Mouse (Mus musculus) limb, embryonic 13.5 days (tissue): ENCODE measurements around the gene Qser1. TPM values are rescaled to one million over a fixed set of nuclear protein-coding genes. Genes with fewer than 3 reads are reported as not detected.

Experiments
- ATAC-seq: fragments of 200-750 bp; cut with Nextera tagmentation; 2 replicates; pipeline ENCODE4 v1.8.0; 2017; ENCODE audit warnings: low read depth, moderate number of reproducible peaks, moderate TSS enrichment; ENCODE audit not compliant: low FRiP score
- H3K27ac ChIP-seq: fragments of 300-500 bp; sonication (generic); 2 replicates; pipeline ENCODE4 v1.5.1; 2015; ENCODE audit warnings: inconsistent platforms, mild to moderate bottlenecking, moderate library complexity
- H3K27me3 ChIP-seq: fragments of 300-500 bp; sonication (generic); 2 replicates; pipeline ENCODE4 v1.6.1; 2015; ENCODE audit warnings: mild to moderate bottlenecking, inconsistent platforms
- H3K36me3 ChIP-seq: fragments of 300-500 bp; sonication (generic); 2 replicates; pipeline ENCODE4 v1.6.1; 2015; ENCODE audit warnings: inconsistent platforms, mild to moderate bottlenecking, moderate library complexity
- H3K4me1 ChIP-seq: fragments of 300-500 bp; sonication (generic); 2 replicates; pipeline ENCODE4 v1.6.1; 2015; ENCODE audit warnings: inconsistent platforms
- H3K4me2 ChIP-seq: fragments of 300-500 bp; sonication (generic); replicated peaks from 2 replicates; pipeline ENCODE4 v1.6.1; 2015; ENCODE audit warnings: inconsistent platforms, mild to moderate bottlenecking, moderate library complexity
- H3K4me3 ChIP-seq: fragments of 300-500 bp; sonication (generic); 2 replicates; pipeline ENCODE4 v1.5.1; 2015; ENCODE audit warnings: moderate library complexity, mild to moderate bottlenecking, inconsistent platforms
- H3K9ac ChIP-seq: fragments of 300-500 bp; sonication (generic); 2 replicates; pipeline ENCODE4 v1.6.1; 2015; ENCODE audit warnings: mild to moderate bottlenecking, inconsistent platforms
- H3K9me3 ChIP-seq: fragments of 300-500 bp; sonication (generic); 2 replicates; pipeline ENCODE4 v1.6.1; 2016; ENCODE audit warnings: inconsistent platforms
- WGBS: fragments of 180-500 bp; shearing (Covaris S2); methylation state at CpG from one replicate; pipeline ENCODE4 v1.1.7; 2015; 5-methylcytosine and 5-hydroxymethylcytosine counted together
- polyA plus RNA-seq: library from polyadenylated mRNA; unstranded; fragments of >200 nt; fragmentation: Nextera tagmentation; extraction: Ambion mirVana; gene quantifications from 2 replicates; pipeline ENCODE4 v1.2.1, GENCODE M21; 2015

The Qser1 gene
- polyA plus RNA-seq, 1 experiment from 2014 or later: 12.0 TPM

GRCm38 (mm10) chr2:104743160-104743559 is 73.4 kb downstream of the Qser1 start:
- Histone ChIP-seq H3K4me3 (peak overlapping the region; percentile 77), H3K36me3 (no peaks in the 10 kb centered on the region), H3K4me1 (peaks cover 21% of the 10 kb centered on the region), H3K27ac (no peak overlapping the region), H3K9me3 (no peaks in the 10 kb centered on the region), H3K27me3 (peaks cover 33% of the 10 kb centered on the region), H3K9ac (peak overlapping the region; percentile 85; the same call in 1 of the 2 replicates), H3K4me2 (peak overlapping the region; percentile 87)
- ATAC-seq: no peak
- WGBS: 13% methylated on average over 7 of the region's 7 CpGs

GRCm38 (mm10) chr2:104742741-104743064 is 73.9 kb downstream of the Qser1 start, which contains the start of gene Depdc7:
Gene Depdc7 (minus strand): TSS chr2:104742878.
- peaks cover 21% of the 10 kb centered on the region for H3K4me1 ChIP-seq
- H3K4me2 ChIP-seq: peak within 1 kb of the TSS; percentile 87
- no peak within 1 kb of the TSS for H3K27ac ChIP-seq
- H3K27me3 ChIP-seq: peaks cover 33% of the 10 kb centered on the region
- 0% methylated on average over 31 of the region's 31 CpGs for WGBS
- no peaks in the 10 kb centered on the region for H3K36me3 ChIP-seq
- peak within 1 kb of the TSS; percentile 77 for H3K4me3 ChIP-seq
- H3K9ac ChIP-seq: peak within 1 kb of the TSS; percentile 85
- ATAC-seq: peak; percentile 91
- no peaks in the 10 kb centered on the region for H3K9me3 ChIP-seq

GRCm38 (mm10) chr2:104741896-104742740 is 74.4 kb downstream of the Qser1 start:
- Histone ChIP-seq H3K9me3 (no peaks in the 10 kb centered on the region), H3K36me3 (no peaks in the 10 kb centered on the region), H3K27me3 (peaks cover 33% of the 10 kb centered on the region), H3K4me3 (peak overlapping the region; percentile 77), H3K4me2 (peak overlapping the region; percentile 87), H3K4me1 (peaks cover 21% of the 10 kb centered on the region), H3K27ac (no peak overlapping the region), H3K9ac (peak overlapping the region; percentile 85)
- peak; percentile 35 for ATAC-seq
- 5% methylated on average over 44 of the region's 46 CpGs for WGBS

GRCm38 (mm10) chr2:104741015-104741758 is 75.4 kb downstream of the Qser1 start:
- Histone ChIP-seq H3K9ac (no peak overlapping the region), H3K27ac (no peak overlapping the region), H3K4me3 (no peak overlapping the region), H3K36me3 (no peaks in the 10 kb centered on the region), H3K4me1 (peaks cover 21% of the 10 kb centered on the region), H3K9me3 (no peaks in the 10 kb centered on the region), H3K27me3 (peaks cover 33% of the 10 kb centered on the region), H3K4me2 (peak overlapping the region; percentile 87)
- no peak for ATAC-seq
- 18% methylated on average over 7 of the region's 7 CpGs for WGBS

- WGBS: 48% methylated on average over 7 of the region's 7 CpGs
- Histone ChIP-seq H3K27me3 (peaks cover 33% of the 10 kb centered on the region), H3K4me2 (no peak overlapping the region), H3K4me3 (no peak overlapping the region), H3K9me3 (no peaks in the 10 kb centered on the region), H3K9ac (no peak overlapping the region), H3K4me1 (peaks cover 21% of the 10 kb centered on the region), H3K27ac (no peak overlapping the region), H3K36me3 (no peaks in the 10 kb centered on the region)
- no peak for ATAC-seq
These were observed 76.2 kb downstream of the Qser1 start for GRCm38 (mm10) chr2:104740248-104740949.

GRCm38 (mm10) chr2:104739691-104740090 is 76.9 kb downstream of the Qser1 start:
- Histone ChIP-seq H3K4me3 (no peak overlapping the region), H3K9ac (no peak overlapping the region), H3K36me3 (no peaks in the 10 kb centered on the region), H3K27me3 (peaks cover 33% of the 10 kb centered on the region), H3K4me1 (peaks cover 21% of the 10 kb centered on the region), H3K4me2 (no peak overlapping the region), H3K27ac (no peak overlapping the region), H3K9me3 (no peaks in the 10 kb centered on the region)
- 92% methylated on average over 2 of the region's 2 CpGs for WGBS
- ATAC-seq: no peak

GRCm38 (mm10) chr2:104736241-104736640 is 80.3 kb downstream of the Qser1 start:
- H3K4me1 ChIP-seq: peaks cover 5% of the 10 kb centered on the region
- H3K36me3 ChIP-seq: no peaks in the 10 kb centered on the region
- no peaks in the 10 kb centered on the region for H3K9me3 ChIP-seq
- H3K27me3 ChIP-seq: peaks cover 13% of the 10 kb centered on the region
- H3K4me3 ChIP-seq: no peak overlapping the region
- 66% methylated on average over 7 of the region's 7 CpGs for WGBS
- no peak overlapping the region for H3K9ac ChIP-seq
- H3K4me2 ChIP-seq: no peak overlapping the region
- ATAC-seq: no peak
- H3K27ac ChIP-seq: no peak overlapping the region

- H3K27me3 ChIP-seq: no peaks in the 10 kb centered on the region
- no peak overlapping the region for H3K27ac ChIP-seq
- no peak overlapping the region for H3K9ac ChIP-seq
- H3K9me3 ChIP-seq: no peaks in the 10 kb centered on the region
- no peak for ATAC-seq
- no peaks in the 10 kb centered on the region for H3K36me3 ChIP-seq
- 75% methylated on average over 7 of the region's 7 CpGs for WGBS
- H3K4me1 ChIP-seq: no peaks in the 10 kb centered on the region
- H3K4me2 ChIP-seq: no peak overlapping the region
- no peak overlapping the region for H3K4me3 ChIP-seq
These were observed 83.9 kb downstream of the Qser1 start for GRCm38 (mm10) chr2:104732562-104733256.

- Histone ChIP-seq H3K36me3 (no peaks in the 10 kb centered on the region), H3K4me3 (no peak overlapping the region), H3K9ac (no peak overlapping the region), H3K27ac (no peak overlapping the region), H3K9me3 (no peaks in the 10 kb centered on the region), H3K27me3 (no peaks in the 10 kb centered on the region), H3K4me1 (no peaks in the 10 kb centered on the region), H3K4me2 (no peak overlapping the region)
- WGBS: 79% methylated on average over 9 of the region's 9 CpGs
- ATAC-seq: no peak
These were observed 84.5 kb downstream of the Qser1 start for GRCm38 (mm10) chr2:104732033-104732444.

- Histone ChIP-seq H3K4me1 (no peaks in the 10 kb centered on the region), H3K27ac (no peak overlapping the region), H3K9ac (no peak overlapping the region), H3K27me3 (no peaks in the 10 kb centered on the region), H3K36me3 (no peaks in the 10 kb centered on the region), H3K9me3 (no peaks in the 10 kb centered on the region), H3K4me3 (no peak overlapping the region), H3K4me2 (no peak overlapping the region)
- ATAC-seq: no peak
- 90% methylated on average over 1 of the region's 1 CpGs for WGBS
These were observed 89.2 kb downstream of the Qser1 start for GRCm38 (mm10) chr2:104727369-104727768.

- Histone ChIP-seq H3K27me3 (no peaks in the 10 kb centered on the region), H3K4me2 (no peak overlapping the region), H3K9me3 (no peaks in the 10 kb centered on the region), H3K9ac (no peak overlapping the region), H3K4me3 (no peak overlapping the region), H3K36me3 (no peaks in the 10 kb centered on the region), H3K4me1 (no peaks in the 10 kb centered on the region), H3K27ac (no peak overlapping the region)
- WGBS: 34% methylated on average over 3 of the region's 3 CpGs
- ATAC-seq: no peak
These were observed 94.5 kb downstream of the Qser1 start for GRCm38 (mm10) chr2:104722021-104722420.
